Mouse (Mus musculus) megakaryocyte-erythroid progenitor cell, adult 5-6 weeks (primary cell): ENCODE measurements around the gene Rab4a. TPM values are rescaled to one million over a fixed set of nuclear protein-coding genes. Genes with fewer than 3 reads are reported as not detected.
A peak's percentile ranks its signal among the peaks of the same experiment; 100 is the strongest.

Experiments used
- ATAC-seq: replicated peaks from 2 replicates; pipeline ENCODE4 v1.8.0; 2016; ENCODE audit warnings: mild to moderate bottlenecking, inconsistent platforms; ENCODE audit not compliant: severe bottlenecking, poor library complexity, low FRiP score, low TSS enrichment
- total RNA-seq, 2 experiments: library from RNA; stranded (forward) in 1 of 2; stranded (reverse) in 1 of 2; fragments of 200-1000, 215-1000 nt in 1 of 2; fragments of >200 nt in 1 of 2; fragmentation: Nextera tagmentation in 1 of 2; gene quantifications; 2 replicates each; pipeline ENCODE4 v1.2.3; 2014 to 2017

The Rab4a gene
- total RNA-seq (2014; fragmentation: Nextera tagmentation) (77.5 and 84.1 TPM in 2 replicates), total RNA-seq (2017) (23.6 and 42.7 TPM in 2 replicates)

DNA sequence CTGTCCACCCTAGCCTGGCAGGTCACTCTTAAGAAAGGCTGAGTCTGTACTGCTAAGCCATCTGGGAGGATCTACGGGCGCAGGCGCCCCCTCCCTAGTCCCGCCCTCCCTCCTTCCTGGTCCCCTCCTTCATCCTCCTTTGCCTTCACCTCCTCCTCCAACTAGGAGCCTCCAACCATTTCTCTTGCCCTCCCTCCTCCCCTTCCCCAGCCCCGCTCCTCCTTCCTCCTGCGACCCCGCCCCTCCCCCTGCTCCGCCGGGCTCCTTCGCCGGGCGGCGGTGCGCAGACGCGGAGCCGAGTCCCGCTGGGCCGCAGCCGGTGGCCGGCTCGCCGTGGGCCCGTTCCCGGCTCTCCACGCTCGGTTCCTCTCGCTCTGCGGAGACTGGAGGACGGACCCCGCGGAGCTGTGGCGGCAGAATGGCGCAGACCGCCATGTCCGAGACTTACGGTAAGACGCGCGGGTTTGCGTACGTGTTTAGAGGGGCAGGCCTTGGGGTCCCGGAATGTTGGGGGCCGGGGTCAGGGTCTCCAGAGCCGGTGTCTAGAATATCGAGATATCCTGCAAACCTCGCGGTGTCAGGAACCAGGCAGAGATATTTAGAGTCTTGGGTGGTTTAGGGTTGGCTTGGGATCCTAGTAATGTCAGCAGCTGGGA is at the start of gene Rab4a:
TSS of gene Rab4a (plus strand) at position 268 of the 656 bp plus-strand sequence.
- peak; percentile 36 for ATAC-seq

DNA sequence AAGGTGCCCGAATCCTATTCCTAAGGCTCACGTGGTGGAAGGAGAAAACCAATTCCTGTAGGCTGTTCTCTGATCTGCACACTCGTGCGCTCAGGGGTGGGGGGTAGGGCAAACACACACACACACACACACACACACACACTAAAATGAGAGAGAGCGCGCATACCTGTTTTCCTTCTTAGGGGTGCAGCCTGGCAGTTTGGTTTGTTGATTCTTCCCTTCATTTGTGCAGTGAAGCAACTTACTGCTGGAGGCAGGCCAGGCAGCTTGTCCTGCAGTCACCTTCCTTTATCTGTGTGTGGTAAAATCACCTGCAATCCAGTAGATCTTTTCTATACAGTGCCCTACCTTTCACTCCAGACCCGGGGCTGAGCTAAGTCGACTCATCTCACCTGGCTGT is 48.9 kb upstream of the Rab4a start:
- ATAC-seq: no peak

DNA sequence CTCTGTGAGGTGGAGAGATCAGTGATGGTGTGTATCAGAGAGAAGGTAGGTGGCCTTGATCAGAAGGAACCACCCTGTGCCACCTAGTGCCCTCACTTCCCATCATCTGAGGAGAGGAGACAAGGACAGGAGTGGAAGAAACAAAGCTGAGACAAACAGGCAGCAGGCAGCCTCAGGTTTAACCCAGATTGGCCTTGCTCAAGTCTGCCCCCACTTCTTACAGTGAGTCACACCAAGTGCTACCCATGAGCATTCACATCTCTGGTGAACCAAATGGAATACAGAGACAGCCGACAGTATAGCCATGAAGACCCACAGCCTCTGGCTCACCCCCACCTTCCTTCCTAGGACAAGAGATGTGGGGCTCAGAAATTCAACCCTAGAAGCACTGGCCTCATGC is 46.9 kb upstream of the Rab4a start:
- no peak for ATAC-seq

DNA sequence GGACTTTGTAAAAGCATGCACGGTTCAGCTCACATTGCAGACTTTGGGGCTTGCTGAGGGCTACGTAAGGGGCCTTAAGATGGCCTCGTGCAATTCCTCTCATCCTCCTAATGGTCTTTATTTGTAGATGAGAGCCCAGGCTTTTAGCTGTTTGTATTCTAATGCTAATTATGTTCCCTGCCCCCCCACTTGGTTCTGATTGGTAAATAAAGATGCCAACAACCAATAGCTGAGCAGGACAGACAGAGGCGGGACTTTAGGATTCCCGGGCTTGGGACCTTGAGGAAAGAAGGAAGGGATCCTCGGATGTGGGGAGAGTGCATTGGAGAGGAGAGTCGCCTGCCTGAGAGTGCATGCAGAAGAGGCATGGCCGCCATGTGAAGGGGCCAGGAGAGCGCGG is 45.9 kb upstream of the Rab4a start:
- no peak for ATAC-seq

DNA sequence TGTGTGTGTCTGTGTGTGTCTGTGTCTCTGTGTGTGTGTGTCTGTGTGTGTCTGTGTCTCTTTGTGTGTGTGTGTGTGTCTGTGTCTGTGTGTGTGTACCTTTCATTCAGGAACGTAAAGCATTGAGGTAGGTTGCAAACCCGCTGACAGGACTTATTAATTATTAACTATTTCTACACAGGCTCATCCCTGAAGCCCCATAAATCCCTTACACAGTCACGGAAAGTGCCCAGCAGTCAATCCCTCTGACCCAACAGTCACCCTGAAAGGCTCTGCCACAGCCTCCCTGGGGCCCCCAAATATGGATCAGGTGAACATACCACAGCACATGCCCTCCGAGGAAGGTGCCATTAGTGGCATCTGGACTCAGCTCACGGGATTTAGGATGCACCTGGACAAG is 45.2 kb upstream of the Rab4a start:
- no peak for ATAC-seq

DNA sequence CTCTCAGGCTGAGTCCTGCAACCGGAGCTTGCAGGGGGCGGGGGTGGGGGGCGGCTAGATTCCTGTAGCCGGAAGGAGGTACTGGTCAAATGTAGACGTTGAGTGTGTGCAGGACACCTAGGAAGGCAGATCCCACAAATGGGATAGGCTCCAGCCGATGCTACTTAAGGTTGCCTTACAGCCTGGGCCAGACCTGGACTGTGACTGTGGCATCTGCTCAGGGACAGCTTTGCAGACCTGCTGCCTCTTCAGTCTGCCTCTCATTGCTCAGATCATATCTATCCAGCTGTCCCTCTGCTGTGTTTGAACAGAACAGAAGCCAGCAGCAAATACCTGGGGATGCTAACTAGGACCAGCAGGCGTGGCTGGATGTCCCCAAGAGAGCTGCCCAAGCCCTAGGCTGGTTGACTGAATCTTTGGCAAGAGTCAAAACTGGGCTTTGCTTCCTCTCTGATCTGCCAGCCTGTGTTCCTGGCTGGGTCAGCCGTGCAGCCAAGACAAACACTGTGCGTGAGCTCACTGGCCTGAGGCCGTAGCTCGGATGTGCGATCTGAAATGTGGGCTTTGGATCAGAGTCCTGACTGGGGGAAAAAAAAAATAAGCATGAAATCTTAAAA is 44.4 kb upstream of the Rab4a start:
- ATAC-seq: no peak

DNA sequence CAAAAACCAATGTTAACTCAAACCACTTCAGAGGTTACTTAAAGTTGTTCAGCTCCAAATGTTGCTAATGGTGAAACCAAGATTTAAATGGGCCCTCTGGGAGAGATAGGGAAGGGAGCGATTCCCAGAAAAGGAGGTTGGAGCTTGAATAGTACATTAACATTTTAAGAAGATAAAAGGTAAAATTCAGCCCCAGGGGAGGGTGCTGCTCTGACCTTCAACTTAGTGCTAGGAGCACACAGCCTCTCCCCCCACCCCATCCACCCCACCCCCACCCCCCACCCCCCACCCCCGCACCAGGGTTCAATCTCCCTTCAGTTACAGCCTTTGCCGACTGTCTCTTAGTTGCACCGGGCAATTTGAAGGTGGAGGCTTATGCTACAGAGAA is 43.9 kb upstream of the Rab4a start:
- ATAC-seq: no peak

DNA sequence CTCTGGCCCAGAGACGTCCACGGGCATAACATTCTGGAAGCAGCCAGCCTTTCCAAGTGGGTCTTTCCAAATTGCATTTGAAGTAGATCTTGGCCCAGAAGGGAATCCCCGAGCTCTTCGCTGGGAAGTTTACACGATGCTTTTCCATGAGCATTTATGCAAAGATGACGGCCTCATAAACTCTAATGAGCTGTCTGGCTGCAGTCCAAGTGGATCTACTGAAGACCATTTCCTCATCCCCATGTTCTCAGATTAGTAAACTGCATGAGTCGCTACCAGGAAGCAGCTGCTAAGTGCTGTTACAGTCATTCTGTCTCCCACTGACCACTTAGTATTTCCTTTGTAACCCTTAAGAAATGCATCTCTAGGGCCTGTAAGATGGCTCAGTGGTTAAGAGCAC is 42.4 kb upstream of the Rab4a start:
- ATAC-seq: no peak

DNA sequence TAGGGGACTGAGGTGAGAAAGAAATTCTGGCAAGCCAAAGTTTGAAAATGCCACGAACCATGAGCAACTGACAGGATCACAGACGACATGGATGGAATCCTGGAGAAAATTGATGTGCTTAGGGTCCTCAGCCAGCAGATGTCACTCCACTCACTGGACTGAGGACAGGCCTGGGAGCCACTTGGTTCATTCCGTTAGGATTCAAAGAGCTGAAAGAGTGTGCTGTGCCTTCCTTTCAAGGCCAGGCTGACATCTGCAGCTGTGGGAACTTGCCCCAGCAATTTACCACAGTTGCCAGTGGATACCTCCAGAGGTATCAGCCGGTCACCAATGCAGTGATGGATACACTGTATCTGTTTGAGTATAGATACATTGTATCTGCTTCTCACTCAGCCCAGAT is 41.1 kb upstream of the Rab4a start:
- no peak for ATAC-seq

DNA sequence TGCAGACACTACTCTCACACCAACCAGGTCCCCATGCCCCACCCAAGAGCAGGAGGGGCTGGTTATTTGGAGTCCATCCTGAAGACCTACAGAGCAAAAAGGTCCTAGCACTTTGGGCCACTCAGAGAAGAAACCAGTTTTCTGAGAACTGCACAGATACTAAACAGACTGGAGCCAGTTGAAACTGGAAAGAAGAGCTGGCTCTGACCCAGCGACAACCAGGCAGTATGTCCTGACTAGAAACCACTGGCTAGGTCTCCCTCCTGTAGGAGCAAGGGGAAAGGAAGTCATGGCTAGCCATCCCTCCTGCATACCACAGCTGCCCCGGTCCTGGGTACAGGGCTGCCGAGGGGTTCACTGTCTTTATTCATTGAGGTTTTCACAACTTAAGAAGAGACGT is 39.3 kb upstream of the Rab4a start:
- no peak for ATAC-seq

DNA sequence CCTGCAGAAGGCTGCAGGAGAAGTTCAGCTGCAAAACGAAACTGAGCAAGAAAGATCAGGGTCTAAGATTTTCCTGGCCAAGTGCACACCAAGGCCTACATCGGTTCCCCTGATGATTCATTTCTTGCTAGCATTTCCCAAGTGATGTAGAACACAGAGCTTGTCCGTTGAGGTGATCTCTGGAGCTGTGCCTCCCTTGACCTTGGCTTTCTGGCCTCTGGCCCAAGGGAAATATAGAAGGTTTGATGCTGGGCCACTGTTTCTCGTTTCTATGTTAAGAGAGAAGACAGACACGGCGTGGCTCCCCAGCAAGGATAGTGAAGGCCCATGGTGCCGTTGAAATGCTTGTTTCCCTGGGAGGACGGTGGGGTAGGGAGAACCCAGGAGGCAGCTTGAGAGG is 37.9 kb upstream of the Rab4a start:
- no peak for ATAC-seq

DNA sequence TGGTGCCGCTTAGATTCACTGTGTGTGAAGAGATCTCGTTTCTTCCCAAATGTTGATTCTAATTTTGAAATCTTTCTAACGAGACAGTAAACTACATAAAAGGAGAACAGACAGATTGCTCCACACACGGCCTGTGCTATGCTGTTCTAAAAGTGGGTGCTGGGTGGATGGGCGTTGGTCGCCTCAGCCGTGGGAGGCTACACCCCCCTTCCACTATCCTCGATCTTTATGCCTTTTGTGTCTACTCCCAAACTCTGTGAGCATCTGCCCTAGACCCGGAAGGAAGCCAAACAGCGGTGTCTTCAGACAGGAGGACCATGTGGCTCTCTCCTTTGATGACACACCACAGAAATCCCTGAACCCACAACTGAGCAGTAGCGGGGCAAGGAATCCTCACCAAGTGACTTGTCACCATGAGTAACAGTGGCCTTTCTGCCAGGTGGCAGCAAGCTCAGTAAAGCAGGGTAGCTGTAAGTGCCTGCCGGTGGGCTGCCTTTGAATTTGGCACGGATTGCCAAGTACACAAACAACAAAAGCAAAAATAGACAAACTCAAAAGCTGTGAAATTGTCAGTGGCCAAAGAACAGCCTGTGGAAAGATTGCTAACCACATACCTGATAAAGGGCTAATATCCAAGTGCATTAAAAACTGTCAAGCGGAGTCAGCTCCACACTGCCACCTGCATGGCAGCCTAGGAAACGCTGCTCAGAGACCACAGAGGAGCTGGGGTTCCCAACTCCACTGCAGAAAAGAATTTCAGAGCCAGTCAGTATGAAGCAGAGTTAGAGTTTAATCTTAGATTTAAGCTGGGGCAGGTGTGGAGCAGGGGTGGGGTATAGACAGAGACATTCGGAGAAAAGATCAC is 37.1 kb upstream of the Rab4a start:
- ATAC-seq: peak; percentile 74; the same call in 1 of the 2 replicates

DNA sequence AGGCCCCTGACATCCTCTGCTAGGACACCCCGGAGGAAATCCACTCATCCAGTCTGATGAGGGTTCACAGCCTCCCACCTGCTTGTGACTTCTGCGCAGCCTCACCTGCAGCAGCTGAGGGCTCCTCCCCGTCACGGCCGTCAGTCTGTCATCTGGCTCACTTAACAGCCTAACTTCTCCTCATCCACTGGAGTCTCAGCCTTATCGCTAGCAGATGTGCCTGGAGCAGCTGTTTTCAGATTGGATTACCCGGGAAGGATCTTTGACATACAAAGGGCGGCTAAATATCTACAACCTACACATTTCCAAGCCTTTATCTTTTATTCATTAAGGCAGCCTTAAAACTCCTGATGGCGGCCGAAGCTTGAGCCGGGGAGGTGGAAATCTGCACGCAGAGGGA is 32.3 kb upstream of the Rab4a start:
- no peak for ATAC-seq

DNA sequence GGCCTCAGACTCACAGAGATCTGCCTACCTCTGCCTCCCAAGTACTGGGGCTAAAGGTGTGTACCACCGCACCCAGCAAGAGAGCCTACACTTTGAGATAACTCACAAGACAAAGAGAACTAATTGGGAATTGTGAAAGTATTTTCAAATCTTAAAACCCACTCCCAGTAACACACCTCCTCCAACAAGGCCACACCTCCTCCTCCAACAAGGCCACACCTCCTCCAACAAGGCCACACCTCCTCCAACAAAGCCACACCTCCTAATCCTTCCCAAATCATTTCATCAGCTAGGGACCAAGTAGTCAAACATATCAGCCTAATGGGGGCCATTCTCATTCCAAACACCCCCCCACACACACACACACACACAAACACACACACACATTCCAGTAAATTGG is 31.3 kb upstream of the Rab4a start:
- ATAC-seq: no peak

DNA sequence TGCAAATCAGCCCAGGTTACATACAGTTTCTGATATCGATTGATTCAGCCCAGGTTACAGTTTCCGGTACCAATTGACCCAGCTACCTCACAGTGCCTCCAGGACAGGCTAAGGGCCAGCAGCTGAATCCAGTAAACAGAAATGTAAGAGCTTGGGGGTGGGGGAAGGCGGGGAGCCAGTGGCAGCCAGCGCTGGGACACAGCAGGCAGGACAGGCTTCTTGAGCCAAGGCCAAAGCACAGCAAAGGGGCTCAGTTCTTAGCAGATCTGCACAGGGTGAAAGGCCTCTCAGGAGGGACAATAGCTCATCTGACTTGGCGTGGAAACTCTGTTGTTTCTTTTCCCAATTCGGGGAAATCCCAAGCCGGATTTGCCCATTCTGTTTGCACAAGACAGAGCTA is 28.5 kb upstream of the Rab4a start:
- no peak for ATAC-seq

DNA sequence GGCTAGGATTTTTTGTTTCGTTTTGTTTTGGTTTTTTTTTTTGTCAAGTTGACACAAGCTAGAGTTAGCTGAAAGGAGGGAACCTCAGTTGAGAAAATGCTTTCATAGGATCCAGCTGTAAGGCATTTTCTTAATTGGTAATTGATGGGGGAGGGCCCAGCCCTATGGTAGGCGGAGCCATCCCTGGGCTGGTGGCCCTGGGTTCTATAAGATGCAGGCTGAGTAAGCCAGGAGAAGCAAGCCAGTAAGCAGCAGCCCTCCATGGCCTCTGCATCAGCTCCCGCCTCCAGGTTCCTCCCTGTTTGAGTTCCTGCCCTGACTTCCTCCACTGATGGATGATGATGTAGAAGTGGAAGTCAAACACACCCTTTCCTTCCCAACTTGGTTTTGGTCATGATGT is 25.3 kb upstream of the Rab4a start:
- no peak for ATAC-seq

DNA sequence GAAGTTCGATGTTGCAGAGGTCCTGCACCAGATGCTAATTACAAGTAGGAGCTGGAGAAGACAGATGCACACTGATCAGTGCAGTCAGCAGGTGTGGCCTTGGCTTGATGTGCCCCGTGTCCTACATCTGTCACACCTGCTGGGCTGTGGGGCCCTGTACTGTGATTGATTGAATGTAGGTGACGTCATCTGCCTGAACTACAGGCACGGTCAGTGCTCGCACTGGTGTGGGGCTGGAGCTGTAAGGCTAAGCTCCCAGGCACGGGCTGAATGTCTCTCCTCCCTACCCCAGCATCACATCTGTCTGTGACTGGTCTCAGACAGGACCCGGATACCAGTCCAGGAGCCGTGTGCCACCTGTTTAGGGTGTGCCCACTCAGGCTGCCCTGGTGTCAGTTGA is 24.5 kb upstream of the Rab4a start:
- ATAC-seq: no peak

DNA sequence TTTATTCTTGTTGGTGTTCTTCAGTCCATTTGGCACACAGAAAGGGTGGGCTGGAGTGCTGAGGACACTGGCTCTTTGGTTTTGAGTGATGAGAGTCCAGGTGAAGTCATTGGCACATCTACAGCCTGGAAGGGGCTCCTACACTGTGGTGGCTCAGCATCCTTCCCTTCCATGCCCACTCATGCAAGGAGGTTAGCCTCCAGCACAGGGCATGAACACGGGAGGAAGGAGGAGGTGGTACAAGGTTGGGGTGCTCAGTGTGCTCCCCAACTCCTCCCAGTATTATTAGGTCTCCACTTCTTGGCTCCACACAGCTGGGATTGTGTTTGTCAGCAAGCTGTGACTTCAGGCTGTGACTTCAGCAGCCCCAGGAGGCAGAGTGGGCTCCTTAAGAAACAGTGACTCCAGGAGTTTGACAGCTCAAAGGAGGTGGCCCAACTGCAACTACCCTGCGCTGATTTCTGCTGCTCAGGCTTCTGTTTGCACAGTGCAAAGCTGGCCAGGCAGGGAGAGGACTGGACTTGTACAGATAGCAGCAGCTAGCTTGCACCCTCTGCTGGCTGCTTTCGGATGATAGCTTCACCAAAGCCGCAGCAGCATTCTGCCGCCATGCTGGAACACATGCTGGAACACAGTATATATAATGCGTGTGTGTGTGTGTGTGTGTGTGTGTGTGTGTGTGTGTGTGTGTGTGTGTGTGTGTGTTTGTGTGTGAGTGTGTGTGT is 22.1 kb upstream of the Rab4a start:
- ATAC-seq: peak; percentile 92

DNA sequence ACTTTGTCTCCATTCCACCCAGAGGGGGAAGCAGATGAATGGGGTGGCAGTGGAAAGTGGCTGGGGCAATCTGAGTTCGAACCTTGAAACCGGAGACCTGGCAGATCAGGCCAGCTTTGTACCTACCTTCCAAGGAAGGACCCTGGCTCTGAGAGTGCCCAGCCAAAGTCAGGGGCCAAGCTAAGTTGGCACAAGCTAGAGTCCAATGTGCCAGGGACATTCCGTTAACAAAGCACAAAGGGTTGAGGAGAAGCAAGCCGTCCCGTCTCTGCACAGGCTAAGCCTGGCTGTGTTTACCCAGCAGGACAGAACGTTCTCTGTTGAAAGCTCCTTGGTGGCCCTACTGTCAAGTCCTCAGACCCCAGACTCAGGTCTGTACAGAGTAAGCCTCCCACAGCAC is 19.6 kb upstream of the Rab4a start:
- ATAC-seq: no peak

DNA sequence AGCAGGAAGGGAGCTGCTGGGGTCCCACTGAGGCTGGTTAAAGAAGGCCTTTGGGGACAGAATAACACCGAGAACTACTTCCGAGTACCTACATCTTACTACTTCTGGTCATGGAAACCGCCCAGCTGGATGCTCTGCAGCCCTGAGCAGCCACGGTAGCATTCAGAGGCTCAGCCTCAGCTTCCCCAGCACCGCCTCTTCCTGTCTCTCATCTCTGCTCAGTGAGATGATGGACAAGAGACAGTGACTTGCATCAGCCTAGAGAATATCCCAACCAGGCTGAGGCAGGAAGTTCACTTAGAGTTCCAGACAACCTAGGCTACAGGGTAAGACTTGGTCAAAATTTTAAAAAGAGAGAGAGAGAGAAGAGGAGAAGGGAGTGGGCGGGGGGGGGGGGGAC is 19.1 kb upstream of the Rab4a start:
- ATAC-seq: no peak
